Mouse (Mus musculus) heart, embryonic 10.5 days (tissue): Measurements from ENCODE around the gene Fgd2. TPM values are rescaled to one million over a fixed set of nuclear protein-coding genes. Genes with fewer than 3 reads are reported as not detected.

Source experiments
- polyA plus RNA-seq: library from polyadenylated mRNA; unstranded; fragments of >200 nt; fragmentation: Nextera tagmentation; extraction: Ambion mirVana; gene quantifications from 2 replicates; pipeline ENCODE4 v1.2.1, GENCODE M21; 2016

The Fgd2 gene
- polyA plus RNA-seq, 1 experiment from 2014 or later, result 3.8 TPM

Other genes starting within 250 kb of the Fgd2 start
- gene Rab44, start 246.8 kb upstream of the Fgd2 start, polyA plus RNA-seq, result 0.23 and 0.48 TPM in 2 replicates
- gene Cpne5, start 122.7 kb upstream of the Fgd2 start, polyA plus RNA-seq, result 18.0 and 23.3 TPM in 2 replicates
- gene Ppil1, start 96.7 kb upstream of the Fgd2 start, polyA plus RNA-seq, result 147 and 188 TPM in 2 replicates
- gene BC004004, start 92.1 kb upstream of the Fgd2 start, polyA plus RNA-seq, result 79.2 and 94.0 TPM in 2 replicates
- gene Pi16, start 43.2 kb upstream of the Fgd2 start, polyA plus RNA-seq, result 1.9 and 2.6 TPM in 2 replicates
- 281 and 310 TPM in 2 replicates for gene Mtch1, start 13.0 kb upstream of the Fgd2 start, polyA plus RNA-seq
- 28.7 and 31.4 TPM in 2 replicates for gene Pim1, start 129.8 kb downstream of the Fgd2 start, polyA plus RNA-seq
- not detected in 2 replicates for gene Gm17657, start 188.7 kb downstream of the Fgd2 start, polyA plus RNA-seq
- gene Tbc1d22b, start 188.9 kb downstream of the Fgd2 start, polyA plus RNA-seq, result 13.6 and 14.4 TPM in 2 replicates
- 1.3 and 1.5 TPM in 2 replicates for gene Tmem217, start 191.5 kb downstream of the Fgd2 start, polyA plus RNA-seq